Mouse (Mus musculus) heart, postnatal 25 days (tissue): Measurements from ENCODE around the gene Cldn8. TPM values are rescaled to one million over a fixed set of nuclear protein-coding genes. Genes with fewer than 3 reads are reported as not detected.

Experiments used
- DNase-seq: peaks from one replicate; pipeline ENCODE4 v3.0.0; 2022; ENCODE audit warnings: low spot score
- intact Hi-C: fragments of 180-260 bp; cut with DNase I; formaldehyde crosslinking; loops from one replicate; pipeline ENCODE4 v1.15.1; 2025
- total RNA-seq, 2 experiments: library from RNA; stranded (reverse); gene quantifications; 2 replicates each; pipeline ENCODE4 v1.2.3; 2021

The Cldn8 gene
- total RNA-seq = not detected

GRCm38 (mm10) chr16:88563045-88563913 is at the start of gene Cldn8:
Cldn8 (minus strand) TSS chr16:88563183.
- intact Hi-C loops = no loop called here
- DNase-seq = no peak

- DNase-seq = no peak
- intact Hi-C loops = no loop called here
These were observed 49.7 kb upstream of the Cldn8 start for GRCm38 (mm10) chr16:88612712-88613111.

- intact Hi-C loops = no loop called here
- no peak for DNase-seq
These were observed 48.9 kb upstream of the Cldn8 start, which contains the start of gene Krtap24-1 for GRCm38 (mm10) chr16:88611922-88612321. Krtap24-1 (minus strand) TSS chr16:88612279.

GRCm38 (mm10) chr16:88604570-88604969 is 41.6 kb upstream of the Cldn8 start:
- intact Hi-C loops = no loop called here
- DNase-seq = no peak

GRCm38 (mm10) chr16:88602464-88602863 is 39.5 kb upstream of the Cldn8 start:
- no peak for DNase-seq
- intact Hi-C loops = no loop called here

- DNase-seq = no peak
- intact Hi-C loops = no loop called here
These were observed 37.3 kb upstream of the Cldn8 start for GRCm38 (mm10) chr16:88600303-88600702.

GRCm38 (mm10) chr16:88599504-88600237 is 36.7 kb upstream of the Cldn8 start:
- intact Hi-C loops = no loop called here
- DNase-seq = no peak

GRCm38 (mm10) chr16:88592758-88593157 is 29.8 kb upstream of the Cldn8 start:
- intact Hi-C loops = no loop called here
- DNase-seq = no peak

GRCm38 (mm10) chr16:88583338-88583737 is 20.4 kb upstream of the Cldn8 start:
- no peak for DNase-seq
- intact Hi-C loops = no loop called here

GRCm38 (mm10) chr16:88575885-88576679 is 13.1 kb upstream of the Cldn8 start:
- intact Hi-C loops = no loop called here
- no peak for DNase-seq

GRCm38 (mm10) chr16:88572904-88573404 is 10.0 kb upstream of the Cldn8 start:
- DNase-seq = no peak
- intact Hi-C loops = no loop called here

GRCm38 (mm10) chr16:88570136-88570535 is 7.2 kb upstream of the Cldn8 start:
- no peak for DNase-seq
- intact Hi-C loops = no loop called here

- intact Hi-C loops = no loop called here
These were observed 6.7 kb upstream of the Cldn8 start for GRCm38 (mm10) chr16:88569732-88570131.

GRCm38 (mm10) chr16:88569096-88569495 is 6.1 kb upstream of the Cldn8 start:
- DNase-seq = no peak
- intact Hi-C loops = no loop called here

More at GRCm38 (mm10) chr16:88569732-88570131, 6.7 kb upstream of the Cldn8 start:
- no peak for DNase-seq

- intact Hi-C loops = no loop called here
- DNase-seq = no peak
These were observed 1.3 kb downstream of the Cldn8 start for GRCm38 (mm10) chr16:88561617-88562164.

GRCm38 (mm10) chr16:88542488-88542887 is 20.5 kb downstream of the Cldn8 start:
- DNase-seq = no peak
- intact Hi-C loops = no loop called here

- DNase-seq = no peak
- intact Hi-C loops = no loop called here
These were observed 23.0 kb downstream of the Cldn8 start for GRCm38 (mm10) chr16:88539841-88540487.

GRCm38 (mm10) chr16:88511348-88511747 is 51.6 kb downstream of the Cldn8 start:
- intact Hi-C loops = no loop called here
- no peak for DNase-seq
